Mouse (Mus musculus): ENCODE data around the gene Nlrp4c. TPM values are rescaled to one million over a fixed set of nuclear protein-coding genes. Genes with fewer than 3 reads are reported as not detected.
A peak's percentile ranks its signal among the peaks of the same experiment; 100 is the strongest.

Nlrp4c gene
- total RNA-seq, 2 experiments from 2014 or later: not detected

DNA sequence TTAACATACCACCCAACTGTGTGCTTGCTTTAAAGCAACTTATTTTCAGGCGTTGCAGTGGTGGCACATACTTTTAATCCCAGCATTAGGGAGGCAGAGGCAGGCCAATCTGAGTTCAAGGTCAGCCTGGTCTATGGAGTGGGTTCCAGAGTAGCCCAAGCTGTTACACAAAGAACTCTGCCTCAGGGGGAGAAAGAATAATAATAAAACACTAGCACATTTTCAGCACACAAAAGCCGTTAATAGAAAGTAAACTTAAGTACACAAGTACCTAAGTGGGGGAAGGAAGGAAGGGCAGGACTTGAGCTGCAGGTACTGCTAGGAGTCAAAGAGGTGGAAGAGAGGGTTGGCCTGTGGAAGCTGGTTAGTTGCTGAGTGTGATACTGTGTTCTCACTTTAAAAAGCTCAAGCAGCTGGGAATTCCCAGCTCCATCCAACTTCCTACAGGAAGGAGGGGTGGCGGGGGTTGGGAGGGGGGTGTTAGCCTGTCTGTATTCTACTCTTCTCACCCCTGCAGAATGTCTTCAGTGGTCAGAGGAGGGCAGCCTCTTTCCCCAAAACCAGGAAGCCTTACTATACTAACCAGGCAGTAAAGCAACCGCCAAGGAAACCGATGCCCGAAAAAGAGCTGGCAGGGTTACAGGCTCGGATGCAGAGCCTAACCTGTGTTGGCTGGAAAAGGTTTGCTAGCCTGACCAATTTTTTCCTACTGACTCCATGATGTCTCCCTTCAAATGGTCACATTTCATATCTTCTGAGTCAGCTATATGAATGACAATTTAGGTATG, 101.4 kb downstream of the Nlrp4c start:
- no peak for DNase-seq (ENCODE audit: low spot score in 2 of 2)
- no peak for TF ChIP-seq CTCF (conservative IDR thresholded peaks at IDR 0.05)
- no peak overlapping the region for H3K4me3 ChIP-seq
- peak overlapping the region; percentile 39; the same call in 1 of the 2 replicates for H3K27ac ChIP-seq

DNA sequence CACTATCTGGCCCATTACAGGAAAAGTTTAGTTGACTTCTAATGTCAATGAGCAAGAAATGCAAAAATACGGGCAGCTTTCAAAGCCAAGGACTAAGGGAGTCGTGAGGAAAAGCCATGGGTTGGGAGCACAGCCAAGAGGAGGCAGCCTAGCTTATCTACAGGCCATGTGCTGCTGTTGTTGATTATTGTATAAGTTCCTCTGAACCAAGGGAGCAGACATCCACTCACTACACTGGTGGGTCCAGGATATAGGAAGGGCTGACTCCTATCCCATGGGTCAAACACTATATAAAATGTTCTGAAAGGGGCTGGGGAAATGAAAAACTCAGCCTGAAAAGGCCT, 102.0 kb downstream of the Nlrp4c start:
- no peak for TF ChIP-seq CTCF (conservative IDR thresholded peaks at IDR 0.05)
- H3K27ac ChIP-seq: peak overlapping the region; percentile 39; the same call in 1 of the 2 replicates

DNA sequence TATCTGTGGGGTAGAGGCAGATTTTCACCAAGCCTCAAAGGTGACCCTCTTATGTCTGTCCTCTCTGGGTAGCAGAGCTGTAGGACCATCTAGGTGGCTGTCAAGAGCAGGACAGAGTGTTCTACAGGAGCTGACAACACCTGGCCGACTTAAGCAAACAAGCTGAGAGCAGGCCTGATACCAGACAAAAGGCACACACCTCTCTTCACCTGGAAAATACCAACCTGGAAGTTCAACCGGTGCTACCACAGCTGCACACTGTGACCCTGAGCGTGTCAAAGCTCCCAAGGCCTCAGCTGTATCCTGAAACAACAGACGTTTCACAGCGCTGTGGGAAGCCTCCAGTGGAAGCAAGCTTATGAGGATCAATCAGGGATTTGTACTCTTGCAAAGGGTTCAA, 102.7 kb downstream of the Nlrp4c start:
- H3K27ac ChIP-seq: peak overlapping the region; percentile 39; the same call in 1 of the 2 replicates
- no peak for DNase-seq (ENCODE audit: low spot score in 2 of 2)
- H3K4me3 ChIP-seq: no peak overlapping the region
- no peak for TF ChIP-seq CTCF (conservative IDR thresholded peaks at IDR 0.05)

More for the DNA sequence above, 102.0 kb downstream of the Nlrp4c start:
- no peak for DNase-seq (ENCODE audit: low spot score in 2 of 2)
- H3K4me3 ChIP-seq: no peak overlapping the region

DNA sequence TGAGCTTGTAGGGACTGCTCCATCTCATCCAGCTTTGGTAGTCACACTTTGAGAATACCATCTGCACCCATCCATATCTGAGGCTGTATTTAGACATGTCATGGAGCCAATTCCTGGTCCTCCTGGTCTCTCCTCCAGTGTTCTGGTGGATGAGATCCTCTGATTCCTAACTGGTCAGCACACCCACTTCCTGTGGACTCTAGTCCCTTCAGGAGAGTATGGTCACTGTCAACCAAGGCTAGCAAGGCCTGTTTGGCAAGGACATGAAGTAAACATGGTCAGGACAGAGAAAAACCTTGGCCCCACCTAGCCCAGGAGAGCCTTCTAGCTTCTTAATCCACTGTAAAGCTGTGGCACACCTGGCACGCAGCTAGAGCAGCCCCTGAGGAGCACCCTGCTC, 106.3 kb downstream of the Nlrp4c start:
- TF ChIP-seq CTCF (conservative IDR thresholded peaks at IDR 0.05): no peak
- no peak for DNase-seq (ENCODE audit: low spot score in 2 of 2)
- Histone ChIP-seq H3K4me3 (no peak overlapping the region), H3K27ac (peak overlapping the region; percentile 5; the same call in 1 of the 2 replicates)

DNA sequence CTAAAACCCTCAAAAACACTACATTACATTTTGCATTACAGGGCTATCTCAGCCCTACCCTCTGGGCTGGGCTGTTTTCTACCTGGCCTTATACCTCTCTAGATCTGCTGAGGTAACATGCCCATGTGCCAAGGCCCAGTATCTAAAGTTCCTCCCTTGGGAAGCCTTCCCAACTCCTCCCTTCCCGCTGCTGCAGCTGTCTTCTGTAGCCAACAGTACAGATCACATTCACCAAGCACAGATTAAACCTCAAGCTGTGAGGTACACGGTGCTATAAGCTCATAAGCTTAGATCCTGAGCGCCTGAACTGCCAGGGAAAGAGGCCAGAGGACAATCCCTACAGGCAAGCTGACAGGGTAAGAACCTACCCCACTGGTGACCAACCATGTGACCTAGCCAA, 107.1 kb downstream of the Nlrp4c start:
- TF ChIP-seq CTCF (conservative IDR thresholded peaks at IDR 0.05): no peak
- no peak for DNase-seq (ENCODE audit: low spot score in 2 of 2)
- Histone ChIP-seq H3K27ac (no peak overlapping the region), H3K4me3 (no peak overlapping the region)

DNA sequence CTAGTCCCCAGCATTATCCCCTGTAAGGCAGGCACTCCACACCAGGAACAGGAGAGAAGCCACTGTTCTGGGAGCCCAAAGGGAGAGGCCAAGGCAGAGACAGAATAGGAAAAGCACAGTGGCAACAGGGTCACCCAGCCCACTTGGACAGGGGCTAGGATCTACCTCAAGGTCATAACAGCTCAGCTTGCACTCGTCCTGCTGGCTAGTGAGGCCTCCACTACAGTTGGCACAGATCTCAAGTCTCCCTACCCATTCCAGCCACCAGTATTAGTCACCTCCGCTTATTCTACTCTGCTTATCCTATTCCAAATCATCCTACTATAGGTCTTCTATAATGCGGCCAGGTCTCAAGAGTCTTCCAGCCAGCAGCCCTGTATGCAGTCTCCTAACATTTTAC, 108.2 kb downstream of the Nlrp4c start:
- Histone ChIP-seq H3K27ac (no peak overlapping the region; the same call in 1 of the 2 replicates), H3K4me3 (no peak overlapping the region)
- DNase-seq (ENCODE audit: low spot score in 2 of 2): no peak
- TF ChIP-seq CTCF (conservative IDR thresholded peaks at IDR 0.05): no peak

DNA sequence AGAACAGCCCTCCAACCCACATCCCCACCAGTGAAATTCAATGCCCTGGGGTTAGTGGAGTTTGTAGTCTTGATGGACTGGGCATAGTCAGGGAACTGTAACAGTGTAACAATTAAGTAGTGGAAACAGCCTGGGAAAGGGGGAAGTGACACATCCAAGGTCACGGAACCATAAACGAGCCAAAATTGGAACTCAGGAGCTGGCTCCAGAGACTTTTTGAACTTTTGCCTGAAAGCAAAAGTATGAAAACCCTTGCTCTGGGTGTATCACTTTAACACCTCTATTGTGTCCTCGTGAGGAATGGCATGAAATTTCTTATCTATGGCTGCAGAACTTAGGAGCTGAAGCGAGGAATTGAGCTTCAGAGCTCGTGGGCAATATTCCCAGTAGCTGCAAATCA, 109.2 kb downstream of the Nlrp4c start:
- Histone ChIP-seq H3K4me3 (peak overlapping the region; percentile 98; the same call in 1 of the 2 replicates), H3K27ac (peak overlapping the region; percentile 97; the same call in 1 of the 2 replicates)
- no peak for TF ChIP-seq CTCF (conservative IDR thresholded peaks at IDR 0.05)
- DNase-seq (ENCODE audit: low spot score in 2 of 2): no peak

Other genes starting within 250 kb of the Nlrp4c start
- gene Vmn1r63, start 239.7 kb upstream of the Nlrp4c start, total RNA-seq (2021): not detected
- not detected for gene Vmn1r64, start 160.6 kb upstream of the Nlrp4c start, total RNA-seq (2021)
- not detected for gene Vmn1r65, start 34.2 kb upstream of the Nlrp4c start, total RNA-seq (2021)
- 10 to 100 TPM; 26.2 to 27.3 TPM for gene Zfp787, start 110.8 kb downstream of the Nlrp4c start, total RNA-seq (2021)
- gene Zfp444, start 127.1 kb downstream of the Nlrp4c start, total RNA-seq (2021): 10 to 100 TPM; 55.8 to 57.2 TPM
- gene Galp, start 151.9 kb downstream of the Nlrp4c start, total RNA-seq (2021): not detected
- not detected for gene Zscan5b, start 177.1 kb downstream of the Nlrp4c start, total RNA-seq (2021)
- gene Epp13, start 207.5 kb downstream of the Nlrp4c start, total RNA-seq (2021): not detected
- gene Zfp667, start 241.4 kb downstream of the Nlrp4c start, total RNA-seq (2021): 10 to 100 TPM; 17.8 to 18.3 TPM